ENCODE assay signal across 7 mouse cellular contexts in genomic region chr8:72319921-72320802, GRCm38 (mm10). TPM values are rescaled to one million over a fixed set of nuclear protein-coding genes. Genes with fewer than 3 reads are reported as not detected.
DNase-seq lines count a peak whose midpoint lies in the region; ATAC-seq and TF ChIP-seq lines count a peak whose summit lies in the region.

No protein-coding gene starts in this region.

- H3K27ac ChIP-seq in testis, adult 2 months (ENCODE audit: control insufficient read depth, insufficient read depth, low read depth, low read length) = no peak overlapping the region
- H3K27ac ChIP-seq in embryonic facial prominence, embryonic 10.5 days (replicated peaks) = peak overlapping the region; percentile 49
- peak overlapping the region; percentile 81 for H3K27ac ChIP-seq in limb, embryonic 15.5 days
- no peak overlapping the region for H3K27ac ChIP-seq in neural tube, embryonic 11.5 days (ENCODE audit: low read depth, low read length)

- peak overlapping the region; percentile 75 for H3K9ac ChIP-seq in limb, embryonic 15.5 days
- peak overlapping the region; percentile 54; the same call in 1 of the 2 replicates for H3K9ac ChIP-seq in neural tube, embryonic 11.5 days (ENCODE audit: low read length)

- peak overlapping the region; percentile 94 for H3K4me2 ChIP-seq in limb, embryonic 15.5 days
- H3K4me2 ChIP-seq in neural tube, embryonic 11.5 days (ENCODE audit: low read depth) = peak overlapping the region; percentile 86

- peaks cover 18% of the 10 kb centered on the region for H3K4me1 ChIP-seq in testis, adult 2 months (ENCODE audit: control insufficient read depth, insufficient read depth, low read length)
- H3K4me1 ChIP-seq in embryonic facial prominence, embryonic 10.5 days = peaks cover 33% of the 10 kb centered on the region
- H3K4me1 ChIP-seq in limb, embryonic 15.5 days = peaks cover 48% of the 10 kb centered on the region
- peaks cover 8% of the 10 kb centered on the region for H3K4me1 ChIP-seq in neural tube, embryonic 11.5 days (ENCODE audit: control insufficient read depth, insufficient read depth, low read length)

- ATAC-seq in limb, embryonic 15.5 days (ENCODE audit: insufficient number of reproducible peaks, low FRiP score, low TSS enrichment, low read depth) = no peak
- no peak for ATAC-seq in neural tube, embryonic 11.5 days (ENCODE audit: insufficient read depth, low FRiP score, low TSS enrichment)

- DNase-seq in testis, postnatal 14 days (ENCODE audit: low spot score) = no peak
- peak; percentile 37 for DNase-seq in embryonic facial prominence, embryonic 10.5 days (ENCODE audit: low spot score)
- DNase-seq in heart, postnatal 10 days = peak; percentile 56 to 58
- no peak for DNase-seq in neural tube, embryonic 11.5 days (ENCODE audit: low spot score)
- DNase-seq in layer of hippocampus, adult 8-10 months (ENCODE audit: low spot score in 2 of 2) = no peak

- no peaks in the 10 kb centered on the region for H3K36me3 ChIP-seq in testis, adult 2 months (ENCODE audit: control insufficient read depth, insufficient read depth, low read length)
- H3K36me3 ChIP-seq in embryonic facial prominence, embryonic 10.5 days (replicated peaks) = no peaks in the 10 kb centered on the region
- peaks cover 3% of the 10 kb centered on the region; the same call in 1 of the 2 replicates for H3K36me3 ChIP-seq in limb, embryonic 15.5 days
- H3K36me3 ChIP-seq in neural tube, embryonic 11.5 days (ENCODE audit: control insufficient read depth, insufficient read depth, low read length) = no peaks in the 10 kb centered on the region

- peak overlapping the region; percentile 96 for H3K4me3 ChIP-seq in testis, adult 2 months (ENCODE audit: control insufficient read depth, low read depth, low read length)
- peak overlapping the region; percentile 64 for H3K4me3 ChIP-seq in embryonic facial prominence, embryonic 10.5 days
- peak overlapping the region; percentile 68 for H3K4me3 ChIP-seq in limb, embryonic 15.5 days
- H3K4me3 ChIP-seq in neural tube, embryonic 11.5 days (ENCODE audit: low read depth, low read length) = peak overlapping the region; percentile 46

- TF ChIP-seq CTCF in testis, adult 2 months (IDR thresholded peaks at IDR 0.05; ENCODE audit: control insufficient read depth, insufficient read depth, insufficient replicate concordance, low read depth, low read length) = no peak

- 8% methylated on average over 55 of the region's 55 CpGs for WGBS in embryonic facial prominence, embryonic 10.5 days
- WGBS in limb, embryonic 15.5 days = 7% methylated on average over 52 of the region's 55 CpGs
- 8% methylated on average over 47 of the region's 55 CpGs for WGBS in neural tube, embryonic 11.5 days

- H3K9me3 ChIP-seq in embryonic facial prominence, embryonic 10.5 days = no peaks in the 10 kb centered on the region
- no peaks in the 10 kb centered on the region for H3K9me3 ChIP-seq in limb, embryonic 15.5 days
- no peaks in the 10 kb centered on the region for H3K9me3 ChIP-seq in neural tube, embryonic 11.5 days (ENCODE audit: control insufficient read depth, low read length)

- intact Hi-C loops in heart, postnatal 10 days (cut with DNase I) = loop anchor here (1.0 to 2.0 kb wide), 2 partner anchors 20 to 51 kb away; no protein-coding TSS in a partner anchor

- TF ChIP-seq POLR2A in testis, adult 2 months (IDR thresholded peaks at IDR 0.05; ENCODE audit: control insufficient read depth, low read depth, low read length) = no peak

- no peaks in the 10 kb centered on the region for H3K27me3 ChIP-seq in testis, adult 2 months (ENCODE audit: control insufficient read depth, insufficient read depth, low read length)
- H3K27me3 ChIP-seq in embryonic facial prominence, embryonic 10.5 days (replicated peaks; ENCODE audit: low read depth, poor library complexity, severe bottlenecking) = peaks cover 73% of the 10 kb centered on the region
- H3K27me3 ChIP-seq in limb, embryonic 15.5 days = peaks cover 25% of the 10 kb centered on the region
- peaks cover 29% of the 10 kb centered on the region for H3K27me3 ChIP-seq in neural tube, embryonic 11.5 days (ENCODE audit: control insufficient read depth, insufficient read depth, low read length)

RNA-seq across cellular contexts. Expression of gene Klf2, which starts 1.3 kb away (rescaled TPM):
- 10.6 and 13.5 TPM in 2 replicates for polyA plus RNA-seq in testis, adult 2 months (2012; rRNA removed)
- 3.1 and 3.7 TPM in 2 replicates for polyA plus RNA-seq in embryonic facial prominence, embryonic 10.5 days (2016; fragmentation: Nextera tagmentation; extraction: Ambion mirVana)
- total RNA-seq in heart, postnatal 10 days (2021) = 10 to 100 TPM; 69.7 to 82.8 TPM
- 14.8 and 16.3 TPM in 2 replicates for polyA plus RNA-seq in limb, embryonic 15.5 days (2015; fragmentation: Nextera tagmentation; extraction: Ambion mirVana)
- polyA plus RNA-seq in neural tube, embryonic 11.5 days (2014; fragmentation: Nextera tagmentation; extraction: Ambion mirVana) = 6.0 and 6.2 TPM in 2 replicates
- 10 to 100 TPM in 3 of 4 experiments, 1 to 10 TPM in 1; 9.5 to 15.3 (median 12.7) TPM for total RNA-seq in layer of hippocampus, adult 8-10 months (2022)

RNA-seq across cellular contexts. Expression of gene Gm10282, which starts 15.1 kb away (rescaled TPM):
- polyA plus RNA-seq in testis, adult 2 months (2012; rRNA removed) = 1.1 and 1.7 TPM in 2 replicates
- 31.3 and 36.9 TPM in 2 replicates for polyA plus RNA-seq in embryonic facial prominence, embryonic 10.5 days (2016; fragmentation: Nextera tagmentation; extraction: Ambion mirVana)
- 10 to 100 TPM; 15.9 to 19.4 TPM for total RNA-seq in heart, postnatal 10 days (2021)
- polyA plus RNA-seq in limb, embryonic 15.5 days (2015; fragmentation: Nextera tagmentation; extraction: Ambion mirVana) = 19.9 and 20.1 TPM in 2 replicates
- 35.7 and 38.2 TPM in 2 replicates for polyA plus RNA-seq in neural tube, embryonic 11.5 days (2014; fragmentation: Nextera tagmentation; extraction: Ambion mirVana)
- 1 to 10 TPM; 3.8 to 7.8 (median 6.0) TPM for total RNA-seq in layer of hippocampus, adult 8-10 months (2022)

Comparison
In these comparisons a context has a peak if more than half of its experiments do, and no peak if none do; other contexts are left out.
1. H3K27ac ChIP-seq: peak in embryonic facial prominence, embryonic 10.5 days (single experiment) and limb, embryonic 15.5 days (single experiment); none in testis, adult 2 months (single experiment) and neural tube, embryonic 11.5 days (single experiment).
2. H3K4me3 ChIP-seq: peak in every context shown above with its lines; median percentile 96 in testis, adult 2 months; 68 in limb, embryonic 15.5 days; 64 in embryonic facial prominence, embryonic 10.5 days; 46 in neural tube, embryonic 11.5 days.
3. DNase-seq: peak in embryonic facial prominence, embryonic 10.5 days (single experiment) and heart, postnatal 10 days (2 of 2); none in testis, postnatal 14 days (single experiment), neural tube, embryonic 11.5 days (single experiment) and layer of hippocampus, adult 8-10 months (0 of 2).